In the genomic region with DNA sequence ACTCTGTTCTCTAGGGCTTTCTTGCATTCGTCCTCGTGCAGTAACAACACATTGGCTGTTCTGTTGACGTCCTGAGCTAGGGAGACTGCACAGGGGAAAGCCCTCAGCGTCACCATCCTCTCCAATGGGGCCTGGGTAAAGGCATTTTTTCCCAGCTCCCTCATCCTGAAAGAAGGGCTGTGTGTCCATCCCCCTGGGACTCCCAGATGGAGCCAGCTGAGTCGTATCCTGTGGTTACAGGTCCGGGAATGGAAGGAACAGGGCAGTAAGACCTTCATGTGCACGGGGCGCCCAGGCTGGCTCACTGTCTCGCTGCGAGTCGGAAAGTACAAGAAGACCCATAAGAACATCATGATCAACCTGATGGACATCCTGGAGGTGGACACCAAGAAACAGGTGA, we compare ENCODE assay signal across 19 mouse cellular contexts. TPM values are rescaled to one million over a fixed set of nuclear protein-coding genes. Genes with fewer than 3 reads are reported as not detected.
DNase-seq lines count a peak whose midpoint lies in the region; ATAC-seq lines count a peak whose summit lies in the region.
"Had no signal": no experiment of that assay in that cellular context is flagged by ENCODE, and none has a peak within 500 bp of the region (broad histone marks: within the 10 kb centered on the region; RNA-seq: fewer than 3 reads in every experiment).

No protein-coding gene starts in this region.

- peak overlapping the region; percentile 97 for H3K4me2 ChIP-seq in hindbrain, embryonic 13.5 days
- no peak overlapping the region for H3K4me2 ChIP-seq in hindbrain, embryonic 11.5 days (replicated peaks; ENCODE audit: low read depth, low read length)
- 0 out of 2 replicates have a peak overlapping the region, but pooled peaks have one; percentile 61 for H3K4me2 ChIP-seq in embryonic facial prominence, embryonic 12.5 days (replicated peaks)
- H3K4me2 ChIP-seq in liver, embryonic 11.5 days, result peak overlapping the region; percentile 71
- peak overlapping the region; percentile 84 for H3K4me2 ChIP-seq in midbrain, embryonic 15.5 days

- 82% methylated on average over 11 of the region's 11 CpGs for WGBS in hindbrain, embryonic 13.5 days
- WGBS in hindbrain, embryonic 11.5 days, result 90% methylated on average over 11 of the region's 11 CpGs
- WGBS in embryonic facial prominence, embryonic 12.5 days, result 89% methylated on average over 11 of the region's 11 CpGs
- WGBS in liver, embryonic 11.5 days, result 90% methylated on average over 11 of the region's 11 CpGs
- 87% methylated on average over 11 of the region's 11 CpGs for WGBS in midbrain, embryonic 15.5 days

- H3K9ac ChIP-seq in hindbrain, embryonic 13.5 days, result peak overlapping the region; percentile 89
- no peak overlapping the region for H3K9ac ChIP-seq in hindbrain, embryonic 11.5 days (ENCODE audit: low read depth, low read length)
- H3K9ac ChIP-seq in embryonic facial prominence, embryonic 12.5 days, result no peak overlapping the region
- no peak overlapping the region for H3K9ac ChIP-seq in liver, embryonic 11.5 days (ENCODE audit: low read depth, low read length)
- no peak overlapping the region for H3K9ac ChIP-seq in midbrain, embryonic 15.5 days
- H3K9ac ChIP-seq: heart, embryonic 15.5 days; stomach, embryonic 15.5 days had no signal

- H3K27me3 ChIP-seq in hindbrain, embryonic 13.5 days, result no peaks in the 10 kb centered on the region
- no peaks in the 10 kb centered on the region for H3K27me3 ChIP-seq in hindbrain, embryonic 11.5 days (ENCODE audit: control insufficient read depth, insufficient read depth, low read length)
- H3K27me3 ChIP-seq in embryonic facial prominence, embryonic 12.5 days, result no peaks in the 10 kb centered on the region
- no peaks in the 10 kb centered on the region for H3K27me3 ChIP-seq in liver, embryonic 11.5 days (replicated peaks; ENCODE audit: control insufficient read depth, insufficient read depth, low read length)
- no peaks in the 10 kb centered on the region for H3K27me3 ChIP-seq in midbrain, embryonic 15.5 days (replicated peaks)
- H3K27me3 ChIP-seq: heart, embryonic 15.5 days; stomach, embryonic 15.5 days had no signal

- peak overlapping the region; percentile 89; the same call in 1 of the 2 replicates for H3K4me3 ChIP-seq in hindbrain, embryonic 13.5 days
- H3K4me3 ChIP-seq in hindbrain, embryonic 11.5 days (ENCODE audit: low read depth, low read length), result no peak overlapping the region
- H3K4me3 ChIP-seq in embryonic facial prominence, embryonic 12.5 days, result no peak overlapping the region
- peak overlapping the region; percentile 83; the same call in 1 of the 2 replicates for H3K4me3 ChIP-seq in liver, embryonic 11.5 days (ENCODE audit: low read depth, low read length)
- peak overlapping the region; percentile 94; the same call in 1 of the 2 replicates for H3K4me3 ChIP-seq in midbrain, embryonic 15.5 days
- H3K4me3 ChIP-seq: heart, embryonic 15.5 days had no signal

- H3K9me3 ChIP-seq in hindbrain, embryonic 13.5 days, result no peaks in the 10 kb centered on the region
- H3K9me3 ChIP-seq in hindbrain, embryonic 11.5 days (ENCODE audit: control insufficient read depth, low read length), result no peaks in the 10 kb centered on the region
- H3K9me3 ChIP-seq in embryonic facial prominence, embryonic 12.5 days, result no peaks in the 10 kb centered on the region
- no peaks in the 10 kb centered on the region for H3K9me3 ChIP-seq in liver, embryonic 11.5 days (ENCODE audit: control insufficient read depth, low read length)
- no peaks in the 10 kb centered on the region for H3K9me3 ChIP-seq in midbrain, embryonic 15.5 days
- H3K9me3 ChIP-seq: heart, embryonic 15.5 days; stomach, embryonic 15.5 days had no signal

- H3K27ac ChIP-seq in hindbrain, embryonic 13.5 days, result no peak overlapping the region
- H3K27ac ChIP-seq in hindbrain, embryonic 11.5 days (ENCODE audit: low read depth, low read length), result no peak overlapping the region
- H3K27ac ChIP-seq in embryonic facial prominence, embryonic 12.5 days, result no peak overlapping the region
- no peak overlapping the region for H3K27ac ChIP-seq in liver, embryonic 11.5 days (ENCODE audit: low read depth, low read length)
- H3K27ac ChIP-seq in midbrain, embryonic 15.5 days, result no peak overlapping the region
- H3K27ac ChIP-seq: heart, embryonic 15.5 days; stomach, embryonic 15.5 days had no signal

- ATAC-seq in hindbrain, embryonic 13.5 days (ENCODE audit: low FRiP score), result no peak
- no peak for ATAC-seq in hindbrain, embryonic 11.5 days (ENCODE audit: low FRiP score)
- ATAC-seq in embryonic facial prominence, embryonic 12.5 days (ENCODE audit: insufficient number of reproducible peaks, insufficient read depth, low FRiP score, low TSS enrichment), result no peak
- ATAC-seq in liver, embryonic 11.5 days (replicated peaks; ENCODE audit: low FRiP score), result no peak
- ATAC-seq in midbrain, embryonic 15.5 days (replicated peaks), result no peak
- ATAC-seq: inflammation-experienced regulatory T-cells, adult 6 months; lung, postnatal 0 days had no signal

- H3K36me3 ChIP-seq in hindbrain, embryonic 13.5 days, result peaks cover 45% of the 10 kb centered on the region
- peaks cover 14% of the 10 kb centered on the region for H3K36me3 ChIP-seq in hindbrain, embryonic 11.5 days (ENCODE audit: control insufficient read depth, insufficient read depth, low read length)
- H3K36me3 ChIP-seq in embryonic facial prominence, embryonic 12.5 days, result peaks cover 44% of the 10 kb centered on the region
- peaks cover 18% of the 10 kb centered on the region for H3K36me3 ChIP-seq in liver, embryonic 11.5 days (ENCODE audit: control insufficient read depth, insufficient read depth, low read length)
- H3K36me3 ChIP-seq in midbrain, embryonic 15.5 days (replicated peaks), result peaks cover 18% of the 10 kb centered on the region

- no peak for DNase-seq in hindbrain, embryonic 11.5 days (ENCODE audit: low spot score)
- no peak for DNase-seq in liver, embryonic 11.5 days (ENCODE audit: low spot score)
- no peak for DNase-seq in spleen, postnatal 36 days (ENCODE audit: low spot score in 2 of 2)
- DNase-seq in adrenal gland, adult 8-10 months, result no peak
- no peak for DNase-seq in thymus, postnatal 25 days
- DNase-seq: cerebellum, postnatal 36 days; kidney, postnatal 14 days; layer of hippocampus, postnatal 36 days; thymus, postnatal 14 days had no signal

- peaks cover 41% of the 10 kb centered on the region for H3K4me1 ChIP-seq in hindbrain, embryonic 13.5 days (replicated peaks)
- peaks cover 13% of the 10 kb centered on the region for H3K4me1 ChIP-seq in hindbrain, embryonic 11.5 days (replicated peaks; ENCODE audit: control insufficient read depth, insufficient read depth, low read length)
- H3K4me1 ChIP-seq in embryonic facial prominence, embryonic 12.5 days, result peaks cover 31% of the 10 kb centered on the region
- peaks cover 21% of the 10 kb centered on the region for H3K4me1 ChIP-seq in liver, embryonic 11.5 days (replicated peaks; ENCODE audit: control insufficient read depth, insufficient read depth, low read length)
- peaks cover 50% of the 10 kb centered on the region for H3K4me1 ChIP-seq in midbrain, embryonic 15.5 days

RNA-seq across cellular contexts. Expression of gene Dhcr24, which starts 3.3 kb away (rescaled TPM):
- 6.3 and 6.5 TPM in 2 replicates for polyA plus RNA-seq in hindbrain, embryonic 13.5 days (2015; fragmentation: Nextera tagmentation; extraction: Ambion mirVana)
- 29.6 and 34.9 TPM in 2 replicates for polyA plus RNA-seq in hindbrain, embryonic 11.5 days (2014; fragmentation: Nextera tagmentation; extraction: Ambion mirVana)
- polyA plus RNA-seq in embryonic facial prominence, embryonic 12.5 days (2016; fragmentation: Nextera tagmentation; extraction: Ambion mirVana), result 5.5 and 6.0 TPM in 2 replicates
- polyA plus RNA-seq in liver, embryonic 11.5 days (2014; fragmentation: Nextera tagmentation; extraction: Ambion mirVana), result 22.9 and 23.0 TPM in 2 replicates
- 6.0 and 6.2 TPM in 2 replicates for polyA plus RNA-seq in midbrain, embryonic 15.5 days (2015; fragmentation: Nextera tagmentation; extraction: Ambion mirVana)
- total RNA-seq in adrenal gland, adult 8-10 months (2022), result 100 to 1,000 TPM in 2 of 4 experiments, 10 to 100 TPM in 2; 77.6 to 360 (median 221) TPM

RNA-seq across cellular contexts. Expression of gene Lexm, which starts 52.9 kb away (rescaled TPM):
- 0.10 TPM in 1 of 2 replicates, not detected in the other for polyA plus RNA-seq in hindbrain, embryonic 13.5 days (2015; fragmentation: Nextera tagmentation; extraction: Ambion mirVana)
- 0.17 and 0.19 TPM in 2 replicates for polyA plus RNA-seq in hindbrain, embryonic 11.5 days (2014; fragmentation: Nextera tagmentation; extraction: Ambion mirVana)
- 0.40 and 0.76 TPM in 2 replicates for polyA plus RNA-seq in embryonic facial prominence, embryonic 12.5 days (2016; fragmentation: Nextera tagmentation; extraction: Ambion mirVana)
- polyA plus RNA-seq in liver, embryonic 11.5 days (2014; fragmentation: Nextera tagmentation; extraction: Ambion mirVana), result 0.30 and 0.52 TPM in 2 replicates
- not detected in 2 replicates for polyA plus RNA-seq in midbrain, embryonic 15.5 days (2015; fragmentation: Nextera tagmentation; extraction: Ambion mirVana)
- not detected for total RNA-seq in adrenal gland, adult 8-10 months (2022)
- total RNA-seq: gastrocnemius, postnatal 4 days; layer of hippocampus, postnatal 36 days; monocyte, adult 5-6 weeks had no signal
- polyA plus RNA-seq: embryonic facial prominence, embryonic 14.5 days; heart, embryonic 15.5 days; lung, postnatal 0 days; stomach, embryonic 15.5 days had no signal

RNA-seq across cellular contexts. Expression of gene Ttc22, which starts 58.1 kb away (rescaled TPM):
- 1.6 and 1.7 TPM in 2 replicates for polyA plus RNA-seq in hindbrain, embryonic 13.5 days (2015; fragmentation: Nextera tagmentation; extraction: Ambion mirVana)
- polyA plus RNA-seq in hindbrain, embryonic 11.5 days (2014; fragmentation: Nextera tagmentation; extraction: Ambion mirVana), result 0.08 and 0.13 TPM in 2 replicates
- 0.61 and 0.95 TPM in 2 replicates for polyA plus RNA-seq in embryonic facial prominence, embryonic 12.5 days (2016; fragmentation: Nextera tagmentation; extraction: Ambion mirVana)
- polyA plus RNA-seq in liver, embryonic 11.5 days (2014; fragmentation: Nextera tagmentation; extraction: Ambion mirVana), result 0.12 TPM in 2 replicates
- 3.4 and 4.4 TPM in 2 replicates for polyA plus RNA-seq in midbrain, embryonic 15.5 days (2015; fragmentation: Nextera tagmentation; extraction: Ambion mirVana)
- total RNA-seq in adrenal gland, adult 8-10 months (2022), result under 1 TPM in 1 of 4 experiments, not detected in 3; 0.10 TPM
- total RNA-seq: monocyte, adult 5-6 weeks had no signal
- polyA plus RNA-seq: inflammation-experienced regulatory T-cells, adult 6 months had no signal

Comparison
In these comparisons a context has a peak if more than half of its experiments do, and no peak if none do; other contexts are left out.
1. H3K4me3 ChIP-seq: peak in hindbrain, embryonic 13.5 days (single experiment), liver, embryonic 11.5 days (single experiment) and midbrain, embryonic 15.5 days (single experiment); none in hindbrain, embryonic 11.5 days (single experiment) and embryonic facial prominence, embryonic 12.5 days (single experiment).